Mouse (Mus musculus): ENCODE results near the gene Heatr4.
"Not testable (repeated sequence)": the region's sequence is repeated elsewhere in the genome, so short reads cannot be mapped to it uniquely, and the experiment has no call there.

Gene Heatr4

GRCm38 (mm10) chr12:83938592-83938991, 46.1 kb downstream of the Heatr4 start:
- DNase-seq (ENCODE audit: low read depth): not testable (repeated sequence)

DNA sequence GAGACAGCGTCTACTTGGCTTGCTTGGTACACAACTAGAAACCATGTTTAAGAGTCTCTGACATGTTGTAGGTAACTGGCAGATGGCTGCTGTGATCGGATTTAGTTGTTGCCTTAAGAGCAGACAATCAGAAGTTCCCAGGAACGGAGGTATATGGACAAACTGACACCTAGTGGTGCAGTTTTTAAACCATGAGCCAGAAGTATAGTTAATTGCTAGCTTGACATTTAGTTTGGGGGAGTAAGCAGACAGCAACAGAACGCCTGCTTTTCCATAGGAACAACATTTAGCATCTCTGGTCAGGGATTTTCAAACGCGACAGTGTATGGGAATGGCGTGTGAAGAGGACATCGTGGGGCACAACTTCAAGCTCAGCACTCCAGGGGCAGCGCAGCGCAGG, 47.1 kb downstream of the Heatr4 start:
- peak; percentile 37 for DNase-seq (ENCODE audit: low read depth)

- peak; percentile 68 for DNase-seq (ENCODE audit: low read depth)
Observed at GRCm38 (mm10) chr12:83929186-83929804, 55.4 kb downstream of the Heatr4 start.

DNA sequence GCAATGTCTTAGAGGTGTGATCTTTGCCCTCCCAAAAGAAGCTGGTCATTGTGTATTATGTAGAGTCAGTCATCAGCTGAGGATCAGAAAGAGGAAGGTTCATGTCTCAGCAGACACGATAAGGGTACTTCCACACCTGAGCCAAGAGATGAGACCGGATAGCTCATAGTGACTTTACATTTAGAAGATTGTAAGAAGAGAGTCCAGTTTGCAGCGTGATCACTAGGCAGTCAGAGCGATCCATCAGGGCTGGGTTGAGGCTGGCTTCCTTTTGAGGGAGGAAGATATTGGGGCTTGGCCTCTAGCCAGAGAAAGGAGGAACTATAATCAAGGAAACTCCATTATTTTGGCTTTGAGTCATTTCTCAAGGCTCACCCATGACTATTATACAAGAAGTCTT, 56.9 kb downstream of the Heatr4 start:
- DNase-seq (ENCODE audit: low read depth): no peak

GRCm38 (mm10) chr12:83926061-83926460, 58.6 kb downstream of the Heatr4 start:
- no peak for DNase-seq (ENCODE audit: low read depth)

- no peak for DNase-seq (ENCODE audit: low read depth)
Observed at GRCm38 (mm10) chr12:83925160-83925703, 59.4 kb downstream of the Heatr4 start.

- no peak for DNase-seq (ENCODE audit: low read depth)
Observed at GRCm38 (mm10) chr12:83924332-83924731, 60.3 kb downstream of the Heatr4 start.

DNA sequence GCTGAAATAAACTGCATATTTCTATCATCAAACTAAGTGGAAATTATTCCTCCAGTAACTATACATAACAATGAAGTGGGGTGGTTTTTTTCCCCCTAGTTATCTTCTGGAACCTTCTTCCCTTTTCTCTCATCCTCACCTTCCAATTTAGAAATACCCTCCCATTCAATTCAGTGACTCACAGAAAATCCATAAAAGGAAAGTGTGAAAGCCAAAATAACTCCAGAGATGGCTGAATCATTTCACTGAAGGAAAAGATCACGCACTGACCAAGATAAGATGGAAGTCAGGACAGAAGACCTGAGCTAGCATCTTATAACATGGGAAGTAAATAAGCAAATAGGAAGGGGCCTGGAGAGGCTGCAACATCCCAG, 61.2 kb downstream of the Heatr4 start:
- no peak for DNase-seq (ENCODE audit: low read depth)

DNA sequence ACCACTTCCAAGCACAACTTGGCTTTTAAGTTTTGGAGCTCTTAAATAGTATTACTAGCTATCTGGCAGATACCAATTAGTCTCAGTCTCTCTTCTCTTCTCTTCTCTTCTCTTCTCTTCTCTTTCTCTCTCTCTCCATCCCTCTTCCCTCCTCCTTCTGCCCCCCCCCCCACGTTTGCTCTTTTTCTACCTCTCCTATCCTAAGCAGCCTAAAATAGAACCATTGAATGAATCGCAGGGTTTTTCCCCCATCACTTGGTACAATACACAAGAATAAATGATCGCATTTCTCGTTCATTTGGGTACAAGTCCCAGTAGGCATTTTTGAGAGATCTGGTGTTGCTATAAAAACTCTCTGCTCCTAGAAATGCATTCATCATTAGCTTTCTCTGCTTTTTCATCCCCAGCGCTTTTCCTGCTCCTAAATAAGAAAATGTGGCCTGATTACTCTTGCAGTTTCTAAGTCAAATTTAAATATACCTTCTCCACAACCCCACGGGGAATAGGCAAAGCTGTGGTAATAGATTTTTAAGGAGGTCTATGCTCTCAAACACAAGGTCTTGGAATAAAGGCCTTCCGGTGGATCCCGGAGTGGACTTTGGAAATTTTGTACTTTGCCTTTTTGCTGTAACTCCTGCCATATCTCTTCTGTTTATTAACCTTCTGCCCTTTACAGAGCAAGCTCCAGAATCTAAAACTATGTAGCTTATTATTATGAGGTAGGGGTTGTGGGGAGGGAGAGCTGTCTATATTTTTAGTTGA, 61.7 kb downstream of the Heatr4 start:
- DNase-seq (ENCODE audit: low read depth): no peak

DNA sequence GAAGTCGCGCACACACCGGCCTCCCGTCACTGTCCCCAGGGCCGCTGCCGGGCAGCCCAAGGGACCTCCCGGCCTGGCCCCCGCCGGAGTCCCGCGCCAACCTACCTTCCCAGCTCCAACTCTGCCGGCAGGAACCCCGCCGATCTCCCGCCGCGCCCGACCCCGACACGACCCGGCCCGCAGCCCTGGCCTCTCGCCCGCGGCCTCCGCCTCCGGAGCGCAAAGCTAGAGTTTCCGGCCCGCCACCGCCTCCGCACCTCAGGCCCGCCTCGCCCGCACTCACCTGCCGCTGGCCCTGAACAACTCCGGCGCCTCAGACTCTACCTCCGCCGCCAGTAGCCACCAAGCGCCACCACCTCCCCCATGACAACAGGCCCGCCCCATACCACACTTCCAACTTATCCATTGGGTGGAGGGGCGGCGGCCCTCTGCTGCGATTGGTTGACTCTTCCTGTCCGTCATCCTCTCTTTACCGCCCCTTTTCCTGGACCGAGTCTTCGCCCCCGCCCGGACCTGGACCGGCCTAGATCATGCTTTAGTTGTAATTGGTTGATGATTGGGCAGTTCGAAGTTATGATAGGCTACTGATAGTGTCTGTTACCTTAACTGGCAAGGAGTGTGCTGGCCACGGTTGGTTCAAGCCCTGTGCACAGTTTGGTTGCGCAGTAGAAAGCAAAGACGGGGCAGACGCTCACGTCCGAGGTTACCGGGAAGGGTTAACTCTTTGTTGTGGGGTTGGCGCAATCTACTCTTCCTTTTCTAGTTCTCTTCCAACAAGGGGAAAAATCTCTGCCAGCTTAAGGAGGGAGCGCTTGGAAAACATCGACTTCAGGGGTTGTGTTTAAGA, 62.9 kb downstream of the Heatr4 start, which contains the start of gene Numb:
Gene Numb, minus strand, starts transcription at position 400 of the 847 bp plus-strand sequence.
- DNase-seq (ENCODE audit: low read depth): peak; percentile 98

- no peak for DNase-seq (ENCODE audit: low read depth)
Observed at GRCm38 (mm10) chr12:83920721-83921441, 63.8 kb downstream of the Heatr4 start.

DNA sequence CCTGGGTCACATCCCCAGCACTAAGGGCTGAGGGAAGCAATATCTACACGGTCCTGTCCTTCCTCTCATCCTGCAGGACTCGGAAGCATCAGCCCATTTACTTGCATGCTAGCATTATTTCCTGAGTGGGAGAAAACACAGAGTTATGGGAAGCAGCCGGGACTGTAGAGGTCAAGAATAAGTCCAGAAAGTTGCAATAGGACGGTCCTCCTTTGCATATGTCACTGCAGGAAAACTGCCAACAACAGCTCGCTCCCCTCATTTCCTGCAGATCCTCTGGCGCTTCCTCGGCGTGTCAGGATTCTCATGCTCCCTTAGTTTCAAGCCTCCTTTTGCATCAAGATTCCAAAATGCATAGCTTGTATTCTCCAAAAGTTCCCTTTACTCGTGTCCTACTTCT, 67.8 kb downstream of the Heatr4 start:
- no peak for DNase-seq (ENCODE audit: low read depth)

- DNase-seq (ENCODE audit: low read depth): no peak
Observed at GRCm38 (mm10) chr12:83914797-83915196, 69.9 kb downstream of the Heatr4 start.

DNA sequence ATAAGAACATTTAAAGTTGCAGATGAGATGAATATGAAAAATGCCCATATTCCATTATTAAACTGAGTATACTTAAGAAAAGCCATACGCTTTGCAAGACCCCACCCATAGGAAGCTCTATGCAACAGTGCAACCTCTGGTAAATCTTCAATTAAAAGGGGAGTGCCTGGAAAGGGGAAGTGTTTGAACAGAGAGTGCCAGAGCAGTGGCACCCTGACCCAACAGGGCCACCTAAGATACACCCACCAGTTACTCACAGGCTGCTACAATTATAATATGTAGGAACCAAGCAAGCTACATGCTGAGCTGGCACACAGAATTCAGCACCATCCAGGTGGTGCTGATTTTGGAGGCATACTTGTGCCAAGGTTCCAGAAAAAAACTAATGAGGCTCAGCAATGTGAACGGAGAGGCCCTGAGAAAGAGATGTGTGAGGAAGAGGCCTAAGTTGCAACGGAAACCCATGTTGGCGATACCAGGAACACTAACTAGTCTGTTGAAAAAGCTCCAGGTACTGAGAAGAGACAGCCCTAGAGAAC, 70.4 kb downstream of the Heatr4 start:
- no peak for DNase-seq (ENCODE audit: low read depth)

GRCm38 (mm10) chr12:83910451-83910850, 74.2 kb downstream of the Heatr4 start:
- DNase-seq (ENCODE audit: low read depth): no peak

Data from naive thymus-derived CD4-positive, alpha-beta T cell, adult 2 months (primary cell).